Mouse (Mus musculus): Measurements from ENCODE around the gene Cep164. TPM values are rescaled to one million over a fixed set of nuclear protein-coding genes. Genes with fewer than 3 reads are reported as not detected.

Gene Cep164
- polyA plus RNA-seq, 1 experiment from 2014 or later = 19.8 TPM

DNA sequence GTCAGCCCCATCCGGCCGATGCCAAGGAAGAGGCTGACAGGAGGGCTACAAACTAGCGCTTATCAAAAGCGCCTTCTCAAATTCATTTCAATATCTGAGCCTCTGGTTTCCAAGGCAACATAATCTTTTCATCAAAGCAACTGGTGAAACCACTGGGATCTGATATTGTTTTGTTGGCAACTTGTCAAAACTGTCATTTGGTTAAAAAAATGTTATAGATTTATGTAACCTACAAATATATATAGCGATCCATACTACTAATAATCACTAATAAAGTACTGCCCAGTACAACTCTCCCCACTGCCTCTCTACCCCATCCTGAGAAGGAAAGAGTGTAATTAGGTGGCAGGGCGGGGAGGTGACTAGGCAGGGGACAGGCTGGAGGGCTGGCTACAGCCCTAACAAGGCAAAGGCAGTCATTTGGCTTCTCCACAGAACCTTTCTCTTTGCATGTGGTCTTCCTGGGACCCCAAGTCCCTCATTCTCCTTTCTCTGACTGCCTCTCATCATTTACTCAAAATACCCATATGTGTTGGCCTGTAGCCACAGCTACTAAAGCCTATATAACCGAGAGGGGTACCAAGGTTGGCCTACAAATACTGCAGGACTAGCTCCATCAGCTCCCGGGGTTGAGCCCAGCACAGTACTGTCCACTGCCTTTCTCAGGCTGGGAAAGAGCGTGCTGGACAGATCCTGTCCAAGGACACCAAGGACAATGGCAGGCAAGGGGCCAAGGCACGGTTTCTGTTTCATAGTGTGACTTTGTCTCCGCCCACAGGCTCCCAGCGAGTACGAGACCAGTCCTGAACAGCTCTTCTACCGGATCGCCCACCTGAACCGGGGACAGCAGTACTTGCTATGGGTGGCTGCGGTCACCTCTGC is 88.5 kb downstream of the Cep164 start:
- H3K27ac ChIP-seq (ENCODE audit: low read depth, low read length) = no peak overlapping the region
- no peaks in the 10 kb centered on the region for H3K36me3 ChIP-seq (ENCODE audit: control insufficient read depth, insufficient read depth, low read length)
- ATAC-seq (replicated peaks; ENCODE audit: insufficient number of reproducible peaks, low FRiP score, low TSS enrichment) = no peak
- H3K4me3 ChIP-seq (ENCODE audit: low read depth, low read length) = no peak overlapping the region
- no peaks in the 10 kb centered on the region for H3K9me3 ChIP-seq (replicated peaks; ENCODE audit: control insufficient read depth, low read length)
- H3K4me2 ChIP-seq = no peak overlapping the region
- H3K4me1 ChIP-seq (ENCODE audit: control insufficient read depth, insufficient read depth, low read length) = no peaks in the 10 kb centered on the region
- WGBS (ENCODE audit: insufficient replicate concordance) = 62% methylated on average over 17 of the region's 17 CpGs
- peaks cover 19% of the 10 kb centered on the region for H3K27me3 ChIP-seq (ENCODE audit: control insufficient read depth, insufficient read depth, low read length)
- no peak overlapping the region for H3K9ac ChIP-seq (ENCODE audit: low read depth, low read length)

DNA sequence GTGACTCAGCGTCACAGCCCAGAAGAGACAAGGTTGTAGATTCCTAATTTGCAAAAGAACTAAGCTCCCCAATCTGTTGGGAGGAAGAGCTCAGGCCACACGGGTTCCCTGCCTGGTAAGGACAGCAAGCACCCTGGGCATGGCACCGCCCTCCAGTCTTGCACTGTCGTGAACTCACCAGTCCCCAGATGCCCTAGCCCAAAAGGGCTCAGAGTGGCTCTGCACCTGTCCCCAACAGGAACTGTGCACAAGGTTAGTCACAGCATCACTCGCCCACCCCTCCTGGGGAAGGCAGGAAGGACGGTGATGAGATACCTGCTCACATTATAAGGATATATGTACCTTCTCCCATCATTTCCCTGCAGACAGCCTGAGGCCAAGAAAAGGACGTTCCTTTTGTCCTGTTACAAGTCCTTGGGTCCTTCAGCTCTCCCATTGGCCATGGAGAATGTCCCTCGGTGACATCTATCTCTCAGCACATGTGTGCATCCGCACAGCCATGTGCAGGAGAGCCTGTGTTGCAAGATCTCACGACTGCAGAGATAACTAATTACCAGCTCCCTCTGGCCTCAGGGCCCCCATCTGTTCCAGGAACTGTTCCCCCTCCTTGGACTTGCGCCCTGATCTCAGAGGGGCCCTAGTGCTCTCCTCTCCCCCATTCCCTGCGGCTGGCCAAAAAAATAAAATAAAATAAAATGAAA is 89.3 kb downstream of the Cep164 start:
- ATAC-seq (replicated peaks; ENCODE audit: insufficient number of reproducible peaks, low FRiP score, low TSS enrichment) = no peak
- WGBS (ENCODE audit: insufficient replicate concordance) = 66% methylated on average over 12 of the region's 12 CpGs
- Histone ChIP-seq H3K9me3 (replicated peaks; ENCODE audit: control insufficient read depth, low read length) (no peaks in the 10 kb centered on the region), H3K27me3 (ENCODE audit: control insufficient read depth, insufficient read depth, low read length) (peaks cover 16% of the 10 kb centered on the region), H3K4me1 (ENCODE audit: control insufficient read depth, insufficient read depth, low read length) (no peaks in the 10 kb centered on the region), H3K36me3 (ENCODE audit: control insufficient read depth, insufficient read depth, low read length) (no peaks in the 10 kb centered on the region), H3K9ac (ENCODE audit: low read depth, low read length) (no peak overlapping the region), H3K4me2 (no peak overlapping the region), H3K4me3 (ENCODE audit: low read depth, low read length) (no peak overlapping the region), H3K27ac (ENCODE audit: low read depth, low read length) (no peak overlapping the region)

DNA sequence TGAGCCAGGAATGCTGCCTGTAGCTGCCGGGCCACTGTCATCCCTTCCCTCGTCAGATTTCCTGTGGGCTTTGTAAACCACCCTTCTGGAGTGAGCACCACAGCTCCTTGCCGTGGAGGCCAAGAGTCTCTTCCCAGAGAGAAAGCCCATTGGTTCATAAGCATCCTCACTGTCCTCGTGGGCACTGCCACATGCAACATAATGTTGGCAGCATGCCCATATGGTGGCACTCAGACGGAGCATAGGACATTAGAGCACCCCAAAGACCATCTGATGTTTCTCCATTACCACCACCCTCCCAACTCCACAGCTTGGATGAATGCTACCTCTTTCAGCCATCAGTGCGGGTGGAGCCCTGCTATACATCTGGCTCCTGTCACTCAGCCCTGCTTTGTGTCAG is 95.2 kb downstream of the Cep164 start:
- ATAC-seq (replicated peaks; ENCODE audit: insufficient number of reproducible peaks, low FRiP score, low TSS enrichment) = no peak

DNA sequence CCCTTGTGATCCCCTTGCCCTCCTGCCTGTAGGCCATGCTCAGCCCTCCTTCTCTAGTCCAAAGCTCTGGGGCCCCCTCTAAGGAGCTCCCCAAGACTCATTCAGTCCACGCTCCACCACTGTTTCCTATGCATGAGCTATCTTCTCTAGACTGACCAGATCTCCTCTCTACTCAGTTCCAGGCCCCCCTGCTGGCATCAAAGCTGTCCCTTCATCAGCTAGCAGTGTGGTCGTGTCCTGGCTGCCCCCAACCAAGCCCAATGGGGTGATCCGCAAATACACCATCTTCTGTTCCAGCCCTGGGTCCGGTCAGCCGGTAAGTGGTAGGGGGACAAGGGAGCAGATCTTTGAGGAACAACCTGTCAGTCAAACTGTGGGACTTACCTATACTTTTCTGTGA is 96.6 kb downstream of the Cep164 start:
- Histone ChIP-seq H3K4me1 (ENCODE audit: control insufficient read depth, insufficient read depth, low read length) (no peaks in the 10 kb centered on the region), H3K9ac (ENCODE audit: low read depth, low read length) (no peak overlapping the region), H3K36me3 (ENCODE audit: control insufficient read depth, insufficient read depth, low read length) (no peaks in the 10 kb centered on the region), H3K4me3 (ENCODE audit: low read depth, low read length) (no peak overlapping the region), H3K27me3 (ENCODE audit: control insufficient read depth, insufficient read depth, low read length) (no peaks in the 10 kb centered on the region), H3K9me3 (replicated peaks; ENCODE audit: control insufficient read depth, low read length) (no peaks in the 10 kb centered on the region), H3K4me2 (no peak overlapping the region), H3K27ac (ENCODE audit: low read depth, low read length) (no peak overlapping the region)
- ATAC-seq (replicated peaks; ENCODE audit: insufficient number of reproducible peaks, low FRiP score, low TSS enrichment) = no peak
- WGBS (ENCODE audit: insufficient replicate concordance) = 65% methylated on average over 5 of the region's 5 CpGs

More for the DNA sequence above, 95.2 kb downstream of the Cep164 start:
- H3K4me2 ChIP-seq = no peak overlapping the region
- no peaks in the 10 kb centered on the region for H3K36me3 ChIP-seq (ENCODE audit: control insufficient read depth, insufficient read depth, low read length)
- H3K27ac ChIP-seq (ENCODE audit: low read depth, low read length) = no peak overlapping the region
- no peak overlapping the region for H3K4me3 ChIP-seq (ENCODE audit: low read depth, low read length)
- H3K4me1 ChIP-seq (ENCODE audit: control insufficient read depth, insufficient read depth, low read length) = no peaks in the 10 kb centered on the region
- 57% methylated on average over 6 of the region's 6 CpGs for WGBS (ENCODE audit: insufficient replicate concordance)
- H3K9me3 ChIP-seq (replicated peaks; ENCODE audit: control insufficient read depth, low read length) = no peaks in the 10 kb centered on the region
- H3K27me3 ChIP-seq (ENCODE audit: control insufficient read depth, insufficient read depth, low read length) = no peaks in the 10 kb centered on the region
- H3K9ac ChIP-seq (ENCODE audit: low read depth, low read length) = no peak overlapping the region

DNA sequence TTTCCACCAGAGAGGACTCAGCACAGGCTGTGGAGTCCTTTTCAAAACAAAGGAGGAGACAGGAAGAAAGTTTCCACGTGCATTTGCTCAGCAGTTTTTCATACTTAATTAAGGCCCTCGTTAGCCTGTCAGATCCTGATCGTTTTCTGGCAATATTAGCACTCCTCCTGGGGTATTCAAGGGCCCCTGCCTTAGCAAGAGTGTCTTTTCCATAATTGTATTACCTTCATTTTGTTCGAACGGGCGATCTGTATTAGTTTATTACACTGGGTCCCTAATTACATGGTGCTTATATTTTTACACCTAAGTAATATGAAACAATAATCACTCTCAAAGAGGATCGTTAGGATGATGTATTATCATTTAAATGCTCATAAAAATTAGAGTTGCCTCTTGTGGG is 108.5 kb downstream of the Cep164 start:
- Histone ChIP-seq H3K4me1 (ENCODE audit: control insufficient read depth, insufficient read depth, low read length) (no peaks in the 10 kb centered on the region), H3K4me2 (no peak overlapping the region), H3K9ac (ENCODE audit: low read depth, low read length) (no peak overlapping the region), H3K36me3 (ENCODE audit: control insufficient read depth, insufficient read depth, low read length) (no peaks in the 10 kb centered on the region), H3K4me3 (ENCODE audit: low read depth, low read length) (no peak overlapping the region), H3K27ac (ENCODE audit: low read depth, low read length) (no peak overlapping the region), H3K27me3 (ENCODE audit: control insufficient read depth, insufficient read depth, low read length) (0 out of 2 replicates have a peak, but pooled peaks cover 3% of the 10 kb centered on the region), H3K9me3 (replicated peaks; ENCODE audit: control insufficient read depth, low read length) (no peaks in the 10 kb centered on the region)
- no peak for ATAC-seq (replicated peaks; ENCODE audit: insufficient number of reproducible peaks, low FRiP score, low TSS enrichment)
- 68% methylated on average over 7 of the region's 7 CpGs for WGBS (ENCODE audit: insufficient replicate concordance)

Other genes with a start within 250 kb of the Cep164 start
- 17.5 and 19.5 TPM in 2 replicates for gene Bace1, start 9.9 kb upstream of the Cep164 start, polyA plus RNA-seq (2014; fragmentation: Nextera tagmentation; extraction: Ambion mirVana)
- gene Pcsk7, start 77.8 kb upstream of the Cep164 start, polyA plus RNA-seq (2014; fragmentation: Nextera tagmentation; extraction: Ambion mirVana) = 11.2 and 16.7 TPM in 2 replicates
- gene Rnf214, start 78.2 kb upstream of the Cep164 start, polyA plus RNA-seq (2014; fragmentation: Nextera tagmentation; extraction: Ambion mirVana) = 39.3 and 45.9 TPM in 2 replicates
- 365 and 386 TPM in 2 replicates for gene Tagln, start 107.4 kb upstream of the Cep164 start, polyA plus RNA-seq (2014; fragmentation: Nextera tagmentation; extraction: Ambion mirVana)
- gene Sidt2, start 126.6 kb upstream of the Cep164 start, polyA plus RNA-seq (2014; fragmentation: Nextera tagmentation; extraction: Ambion mirVana) = 34.7 and 36.0 TPM in 2 replicates
- 155 and 163 TPM in 2 replicates for gene Pafah1b2, start 184.0 kb upstream of the Cep164 start, polyA plus RNA-seq (2014; fragmentation: Nextera tagmentation; extraction: Ambion mirVana)
- 10.0 and 10.1 TPM in 2 replicates for gene Sik3, start 184.1 kb upstream of the Cep164 start, polyA plus RNA-seq (2014; fragmentation: Nextera tagmentation; extraction: Ambion mirVana)

All from heart, embryonic 11.5 days (tissue).